Mouse (Mus musculus) liver, embryonic 14.5 days (tissue): Measurements from ENCODE around the gene Diaph3. TPM values are rescaled to one million over a fixed set of nuclear protein-coding genes. Genes with fewer than 3 reads are reported as not detected.

Experiments
- ATAC-seq: fragments of 200-750 bp; cut with Nextera tagmentation; 2 replicates; pipeline ENCODE4 v1.8.0; 2017; ENCODE audit warnings: moderate number of reproducible peaks, mild to moderate bottlenecking, moderate library complexity; ENCODE audit not compliant: insufficient read depth
- DNase-seq, 3 experiments: peaks; one replicate each; pipeline ENCODE4 v3.0.0-alpha.2; 2012 to 2013; ENCODE audit warnings: low read depth in 3 of 3, low spot score in 3 of 3
- H3K27ac ChIP-seq: fragments of 300-500 bp; sonication (generic); 2 replicates; pipeline ENCODE4 v1.5.1; 2014; ENCODE audit warnings: moderate library complexity, mild to moderate bottlenecking, control low read depth, inconsistent platforms
- H3K27me3 ChIP-seq: fragments of 300-500 bp; sonication (generic); 2 replicates; pipeline ENCODE4 v1.6.1; 2014; ENCODE audit warnings: mild to moderate bottlenecking, low read length, moderate library complexity; ENCODE audit not compliant: control insufficient read depth, insufficient read depth
- H3K36me3 ChIP-seq: fragments of 300-500 bp; sonication (generic); replicated peaks from 2 replicates; pipeline ENCODE4 v1.6.1; 2014; ENCODE audit warnings: low read depth; ENCODE audit not compliant: control insufficient read depth, insufficient read depth
- H3K4me1 ChIP-seq, 2 experiments: fragments of 200-500 bp in 1 of 2; fragments of 300-500 bp in 1 of 2; sonication (generic) in 1 of 2; replicated peaks; 2 replicates each; pipeline ENCODE4 v1.6.1; 2012 to 2014; ENCODE audit warnings: antibody characterized with exemption in 1 of 2, inconsistent platforms in 1 of 2, low read length in 1 of 2; ENCODE audit not compliant: control insufficient read depth in 2 of 2, insufficient read depth in 2 of 2
- H3K4me2 ChIP-seq: fragments of 300-500 bp; sonication (generic); 2 replicates; pipeline ENCODE4 v1.6.1; 2014; ENCODE audit warnings: low read depth, mild to moderate bottlenecking, control low read depth, moderate library complexity
- H3K4me3 ChIP-seq, 2 experiments: fragments of 200-500 bp in 1 of 2; fragments of 300-500 bp in 1 of 2; sonication (generic) in 1 of 2; 2 replicates each; pipeline ENCODE4 v1.5.1; 2012 to 2014; ENCODE audit warnings: low read depth in 2 of 2, low read length in 2 of 2, mild to moderate bottlenecking in 2 of 2, control low read depth in 1 of 2, inconsistent platforms in 1 of 2, moderate library complexity in 1 of 2; ENCODE audit not compliant: insufficient read depth in 1 of 2
- H3K9ac ChIP-seq: fragments of 300-500 bp; sonication (generic); replicated peaks from 2 replicates; pipeline ENCODE4 v1.6.1; 2014; ENCODE audit warnings: mild to moderate bottlenecking, control low read depth, moderate library complexity
- H3K9me3 ChIP-seq: fragments of 300-500 bp; sonication (generic); 2 replicates; pipeline ENCODE4 v1.6.1; 2016; ENCODE audit warnings: low read length, mixed read lengths; ENCODE audit not compliant: control insufficient read depth
- CTCF ChIP-seq: IDR thresholded peaks from 2 replicates; pipeline ENCODE4 v1.5.1; 2016; ENCODE audit warnings: antibody characterized with exemption, low read depth, control low read depth
- EP300 ChIP-seq: IDR thresholded peaks from 2 replicates; pipeline ENCODE4 v1.6.1; 2016; ENCODE audit warnings: antibody characterized with exemption, low read depth
- WGBS: fragments of 180-500 bp; shearing (Covaris S2); extraction: QIAGEN DNeasy Blood & Tissue Kit; methylation state at CpG from one replicate; pipeline ENCODE4 v1.1.7; 2014; ENCODE audit not compliant: insufficient replicate concordance; 5-methylcytosine and 5-hydroxymethylcytosine counted together
- microRNA-seq: library from miRNA; unstranded; fragments of <30 nt; microRNA quantifications from one replicate; pipeline ENCODE4, GENCODE M21; 2016
- polyA plus RNA-seq, 2 experiments: library from polyadenylated mRNA; depleted of rRNA in 1 of 2; stranded (reverse) in 1 of 2; unstranded in 1 of 2; fragments of >200 nt; fragmentation: Nextera tagmentation in 1 of 2; extraction: Ambion mirVana in 1 of 2; gene quantifications; 2 replicates each; pipeline versions ENCODE4 v1.2.1 to v1.2.3; 2012 to 2014

Gene Diaph3
- polyA plus RNA-seq, 2 experiments = 8.9 to 15.2 TPM

DNA sequence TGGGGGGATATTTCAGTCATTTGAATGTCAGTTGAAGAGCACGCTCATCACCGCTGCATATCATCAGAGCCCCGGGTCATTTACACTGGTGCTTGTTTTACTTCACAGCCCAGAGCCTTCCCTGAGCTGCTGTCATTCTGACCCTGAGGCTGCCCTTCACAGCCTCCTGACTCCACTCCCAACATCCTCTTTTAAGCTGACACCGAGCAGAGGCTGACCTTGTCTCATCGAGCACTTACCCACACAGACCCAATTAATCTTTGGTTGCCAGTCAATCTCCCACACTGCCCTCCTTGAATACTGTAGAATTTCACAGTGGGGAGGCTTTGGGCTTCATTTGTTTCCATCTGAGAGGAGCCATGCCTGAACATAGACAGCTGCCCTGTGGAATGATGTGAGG is 521.4 kb downstream of the Diaph3 start:
- no peaks in the 10 kb centered on the region for H3K27me3 ChIP-seq
- no peak overlapping the region for H3K4me2 ChIP-seq
- DNase-seq (no peak), ATAC-seq (no peak)
- H3K36me3 ChIP-seq = no peaks in the 10 kb centered on the region
- WGBS = 64% methylated on average over 5 of the region's 5 CpGs
- TF ChIP-seq EP300 (no peak), CTCF (no peak)
- H3K4me3 ChIP-seq = no peak overlapping the region
- no peak overlapping the region for H3K27ac ChIP-seq
- H3K9ac ChIP-seq = no peak overlapping the region
- no peaks in the 10 kb centered on the region for H3K9me3 ChIP-seq
- no peaks in the 10 kb centered on the region for H3K4me1 ChIP-seq

Small RNAs within 50 kb of the gene (microRNA-seq; reads per million reads assigned to microRNA genes)
- gene Gm23438 = not detected
